Mouse (Mus musculus): Measurements from ENCODE around the gene Zfp292.
A peak's percentile ranks its signal among the peaks of the same experiment; 100 is the strongest.

GRCm38 (mm10) chr4:34782730-34783129 is 100.0 kb downstream of the Zfp292 start:
- TF ChIP-seq CTCF (IDR thresholded peaks at IDR 0.05; ENCODE audit: control insufficient read depth, insufficient read depth, low read length) (peak; percentile 44), POLR2A (IDR thresholded peaks at IDR 0.05; ENCODE audit: borderline replicate concordance, control insufficient read depth, low read depth, low read length) (no peak)
